Mouse (Mus musculus) kidney, adult 2 months (tissue): ENCODE measurements at regions not wholly inside any gene's neighbourhood (a gene's known extent, or its start where the extent isn't known, plus 50 kb on each side); places are given as distances from the start of the nearest gene placed in this dataset.

Experiments
- DNase-seq: peaks from one replicate; pipeline ENCODE4 v3.0.0; 2021
- H3K27ac ChIP-seq: fragments of 200-500 bp; 2 replicates; pipeline ENCODE4 v1.5.1; 2012; ENCODE audit warnings: low read depth, low read length, control low read depth, inconsistent platforms; ENCODE audit not compliant: insufficient read depth
- H3K27me3 ChIP-seq: fragments of 200-500 bp; replicated peaks from 2 replicates; pipeline ENCODE4 v1.6.1; 2012; ENCODE audit warnings: mild to moderate bottlenecking, moderate library complexity, low read length, inconsistent platforms; ENCODE audit not compliant: control insufficient read depth, insufficient read depth
- H3K36me3 ChIP-seq: fragments of 200-500 bp; 2 replicates; pipeline ENCODE4 v1.6.1; 2012; ENCODE audit warnings: mild to moderate bottlenecking, moderate library complexity, low read length, inconsistent platforms; ENCODE audit not compliant: control insufficient read depth, insufficient read depth
- H3K4me1 ChIP-seq: fragments of 200-500 bp; 2 replicates; pipeline ENCODE4 v1.6.1; 2011; ENCODE audit warnings: low read length; ENCODE audit not compliant: control insufficient read depth, insufficient read depth
- H3K4me3 ChIP-seq: fragments of 200-500 bp; 2 replicates; pipeline ENCODE4 v1.5.1; 2011; ENCODE audit warnings: mild to moderate bottlenecking, low read depth, low read length, control low read depth; ENCODE audit not compliant: insufficient read depth
- CTCF ChIP-seq: fragments of 200-500 bp; conservative IDR thresholded peaks from 2 replicates; pipeline ENCODE4 v1.5.1; 2011; ENCODE audit warnings: low read depth, mild to moderate bottlenecking, control low read depth, low read length, moderate library complexity, mixed read lengths; ENCODE audit not compliant: insufficient read depth, insufficient read length
- POLR2A ChIP-seq: fragments of 200-500 bp; IDR thresholded peaks from one replicate; pipeline ENCODE4 v1.6.1; 2011; ENCODE audit warnings: low read depth, low read length, control low read depth
- WGBS: fragments of 180-500 bp; shearing (Covaris S2); methylation state at CpG from one replicate; pipeline ENCODE4 v1.1.7; 2018; 5-methylcytosine and 5-hydroxymethylcytosine counted together

GRCm38 (mm10) chr1:125507786-125508514 lies 52.4 kb upstream of the Slc35f5 start:
- WGBS: 62% methylated on average over 5 of the region's 5 CpGs
- Histone ChIP-seq H3K27ac (no peak overlapping the region), H3K4me1 (no peaks in the 10 kb centered on the region), H3K27me3 (no peaks in the 10 kb centered on the region), H3K4me3 (no peak overlapping the region), H3K36me3 (no peaks in the 10 kb centered on the region)
- no peak for DNase-seq
- TF ChIP-seq POLR2A (no peak), CTCF (no peak)

- no peak for DNase-seq
- Histone ChIP-seq H3K27ac (no peak overlapping the region), H3K4me1 (no peaks in the 10 kb centered on the region), H3K36me3 (no peaks in the 10 kb centered on the region), H3K4me3 (no peak overlapping the region), H3K27me3 (no peaks in the 10 kb centered on the region)
- 81% methylated on average over 5 of the region's 5 CpGs for WGBS
- TF ChIP-seq CTCF (no peak), POLR2A (no peak)
Measured at GRCm38 (mm10) chr1:125508594-125509257, 51.7 kb upstream of the Slc35f5 start.
